Mouse (Mus musculus) kidney, postnatal 36 days (tissue): ENCODE data around the gene Dnajc5.

ENCODE experiments used
- DNase-seq, 2 experiments: peaks; one replicate each; pipeline ENCODE4 v3.0.0; 2021 to 2022; ENCODE audit warnings: mixed read lengths in 2 of 2

Gene Dnajc5

GRCm38 (mm10) chr2:181572921-181573920 is 52.9 kb downstream of the Dnajc5 start:
- no peak for DNase-seq

GRCm38 (mm10) chr2:181573961-181574360 is 53.7 kb downstream of the Dnajc5 start:
- no peak for DNase-seq

- DNase-seq, result no peak
Measured at GRCm38 (mm10) chr2:181574921-181575545, 54.7 kb downstream of the Dnajc5 start.

- DNase-seq, result no peak
Measured at GRCm38 (mm10) chr2:181576613-181577012, 56.3 kb downstream of the Dnajc5 start.

GRCm38 (mm10) chr2:181577126-181577525 is 56.8 kb downstream of the Dnajc5 start:
- DNase-seq, result no peak

GRCm38 (mm10) chr2:181577981-181578581 is 57.8 kb downstream of the Dnajc5 start:
- no peak for DNase-seq

- DNase-seq, result no peak
Measured at GRCm38 (mm10) chr2:181578790-181579618, 58.7 kb downstream of the Dnajc5 start.

GRCm38 (mm10) chr2:181579681-181580080 is 59.4 kb downstream of the Dnajc5 start:
- peak in 1 of 2 experiments; percentile 0 for DNase-seq

GRCm38 (mm10) chr2:181580131-181580772 is 60.0 kb downstream of the Dnajc5 start:
- no peak for DNase-seq

- DNase-seq, result peak; percentile 89
Measured at GRCm38 (mm10) chr2:181581016-181581401, 60.7 kb downstream of the Dnajc5 start.

GRCm38 (mm10) chr2:181581402-181582120 is 61.3 kb downstream of the Dnajc5 start:
- peak; percentile 92 to 94 for DNase-seq

GRCm38 (mm10) chr2:181582358-181582757 is 62.1 kb downstream of the Dnajc5 start:
- peak in 1 of 2 experiments; percentile 15 for DNase-seq

- DNase-seq, result peak in 1 of 2 experiments; percentile 19
Measured at GRCm38 (mm10) chr2:181582939-181583338, 62.7 kb downstream of the Dnajc5 start.

- DNase-seq, result no peak
Measured at GRCm38 (mm10) chr2:181583460-181584257, 63.4 kb downstream of the Dnajc5 start.

GRCm38 (mm10) chr2:181584411-181584942 is 64.2 kb downstream of the Dnajc5 start, which contains the start of gene Uckl1:
Gene Uckl1 (minus strand): TSS chr2:181584892.
- DNase-seq, result no peak

- no peak for DNase-seq
Measured at GRCm38 (mm10) chr2:181585506-181585905, 65.2 kb downstream of the Dnajc5 start.

GRCm38 (mm10) chr2:181586124-181586523 is 65.8 kb downstream of the Dnajc5 start:
- DNase-seq, result no peak

- peak in 1 of 2 experiments; percentile 33 for DNase-seq
Measured at GRCm38 (mm10) chr2:181587796-181588195, 67.5 kb downstream of the Dnajc5 start.

- no peak for DNase-seq
Measured at GRCm38 (mm10) chr2:181588229-181588780, 68.0 kb downstream of the Dnajc5 start.
